Mouse (Mus musculus) cerebellum, adult 2 months (tissue): ENCODE results near the gene Tmem269.

Source experiments
- CTCF ChIP-seq: fragments of 200-500 bp; IDR thresholded peaks from 2 replicates; pipeline ENCODE4 v1.5.1; 2011; ENCODE audit warnings: low read depth, mild to moderate bottlenecking, control low read depth, low read length, moderate library complexity, borderline replicate concordance; ENCODE audit not compliant: insufficient read depth
- POLR2A ChIP-seq: fragments of 200-500 bp; IDR thresholded peaks from 2 replicates; pipeline ENCODE4 v1.6.1; 2011; ENCODE audit warnings: low read length, control low read depth, borderline replicate concordance; ENCODE audit not compliant: insufficient read depth

- no peak for TF ChIP-seq POLR2A
- no peak for TF ChIP-seq CTCF
These were observed 16.3 kb upstream of the Tmem269 start for GRCm38 (mm10) chr4:119234348-119234747.
